Mouse (Mus musculus) cerebellum, adult 11-12 months (tissue): ENCODE results near the gene Pex11g.

Experiments used
- DNase-seq: peaks from one replicate; pipeline ENCODE4 v3.0.0; 2022

Gene Pex11g

DNA sequence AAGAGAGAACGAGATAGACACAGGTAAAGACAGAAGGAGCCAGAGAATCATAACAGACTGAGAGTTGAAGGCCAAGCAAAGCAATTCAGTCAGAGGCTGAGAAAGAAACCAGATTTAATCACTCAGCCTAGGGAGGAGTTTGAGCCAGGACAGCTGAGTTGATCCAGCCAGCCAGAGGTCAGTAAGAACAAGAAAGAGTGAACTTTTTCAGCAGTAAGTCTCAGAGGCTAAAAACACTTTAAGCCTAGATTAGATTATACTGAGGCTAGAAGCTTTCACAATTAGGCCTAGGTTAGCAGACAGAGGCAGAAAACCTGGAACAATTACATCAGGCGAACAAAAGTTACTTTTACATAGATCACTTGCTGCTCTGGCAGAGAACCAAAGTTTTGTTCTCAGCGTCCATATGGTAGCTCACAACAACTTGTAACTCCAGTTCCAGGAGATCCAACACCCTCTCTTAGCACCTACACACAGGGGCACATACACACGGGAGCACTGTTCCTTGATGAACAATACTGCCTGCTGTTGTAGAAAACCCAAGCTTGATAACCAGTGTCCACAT lies 12.8 kb upstream of the Pex11g start:
- DNase-seq: no peak

DNA sequence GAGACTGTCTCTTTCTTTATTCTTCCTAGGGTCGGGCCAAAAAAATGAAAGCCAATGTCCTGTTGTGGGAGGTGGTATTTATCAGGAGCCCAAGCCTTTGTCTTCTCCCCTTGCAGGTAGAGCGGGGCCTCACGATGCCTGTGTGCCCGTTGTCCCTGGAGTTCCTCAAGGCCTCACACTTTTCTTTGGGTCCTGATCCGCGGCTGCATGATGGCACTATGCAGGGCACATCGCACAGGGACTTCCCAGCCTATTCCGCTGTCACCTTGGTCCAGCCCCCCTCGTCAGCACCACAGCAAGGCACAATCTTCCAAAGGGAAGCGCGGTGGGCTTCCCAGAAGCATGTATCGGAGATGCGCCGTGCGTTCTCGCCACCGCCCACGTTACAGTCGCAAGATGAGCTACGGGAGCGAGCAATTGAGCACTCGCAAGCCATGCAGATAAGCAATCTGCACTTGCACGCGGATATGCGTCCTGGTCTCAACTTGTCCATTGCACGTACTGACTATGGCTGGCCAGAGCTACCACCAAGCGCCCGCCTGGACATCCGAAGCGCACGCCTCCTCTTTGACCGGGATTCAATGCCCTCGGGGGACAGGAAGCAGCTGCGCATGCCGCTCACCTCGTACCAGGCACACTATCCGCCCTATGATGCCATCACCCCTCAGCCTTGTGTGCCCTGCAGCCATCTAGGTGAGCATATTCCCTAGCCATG lies 8.4 kb upstream of the Pex11g start:
- DNase-seq: no peak

DNA sequence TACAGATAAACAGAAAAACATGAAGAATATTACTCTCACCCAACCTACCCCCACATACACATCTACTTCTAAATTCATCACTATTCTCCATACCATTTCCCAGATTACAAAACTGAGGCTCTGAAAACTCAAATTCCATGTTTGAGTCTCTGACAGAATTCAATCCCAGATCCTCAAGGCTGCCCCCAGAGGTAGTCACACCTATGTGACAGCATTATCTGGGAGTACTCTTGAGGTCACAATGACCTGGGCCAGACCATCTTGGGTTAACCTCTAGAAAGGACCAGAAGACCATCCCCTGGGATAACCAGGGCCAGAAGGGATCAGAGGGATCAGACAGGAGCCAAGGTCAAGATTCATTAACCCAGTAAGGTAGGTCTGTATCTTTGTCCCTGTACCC lies 3.1 kb upstream of the Pex11g start, which contains the start of gene Tex45:
Tex45 (plus strand) TSS at position 301 of the 400 bp plus-strand sequence.
- DNase-seq: no peak

DNA sequence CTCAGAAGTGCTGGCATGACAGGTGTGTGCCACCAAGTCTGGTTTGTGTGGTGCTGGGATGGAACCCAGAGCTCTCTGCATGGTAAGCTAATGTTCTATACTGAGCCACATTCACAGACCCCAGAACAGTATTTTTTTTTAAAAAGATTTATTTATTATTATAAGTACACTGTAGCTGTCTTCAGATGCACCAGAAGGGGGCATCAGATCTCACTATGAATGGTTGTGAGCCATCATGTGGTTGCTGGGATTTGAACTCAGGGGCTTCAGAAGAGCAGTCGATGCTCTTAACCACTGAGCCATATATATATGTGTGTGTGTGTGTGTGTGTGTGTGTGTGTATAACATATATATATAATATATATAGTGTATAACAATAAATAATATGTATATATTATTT lies 1.4 kb upstream of the Pex11g start:
- DNase-seq: no peak

DNA sequence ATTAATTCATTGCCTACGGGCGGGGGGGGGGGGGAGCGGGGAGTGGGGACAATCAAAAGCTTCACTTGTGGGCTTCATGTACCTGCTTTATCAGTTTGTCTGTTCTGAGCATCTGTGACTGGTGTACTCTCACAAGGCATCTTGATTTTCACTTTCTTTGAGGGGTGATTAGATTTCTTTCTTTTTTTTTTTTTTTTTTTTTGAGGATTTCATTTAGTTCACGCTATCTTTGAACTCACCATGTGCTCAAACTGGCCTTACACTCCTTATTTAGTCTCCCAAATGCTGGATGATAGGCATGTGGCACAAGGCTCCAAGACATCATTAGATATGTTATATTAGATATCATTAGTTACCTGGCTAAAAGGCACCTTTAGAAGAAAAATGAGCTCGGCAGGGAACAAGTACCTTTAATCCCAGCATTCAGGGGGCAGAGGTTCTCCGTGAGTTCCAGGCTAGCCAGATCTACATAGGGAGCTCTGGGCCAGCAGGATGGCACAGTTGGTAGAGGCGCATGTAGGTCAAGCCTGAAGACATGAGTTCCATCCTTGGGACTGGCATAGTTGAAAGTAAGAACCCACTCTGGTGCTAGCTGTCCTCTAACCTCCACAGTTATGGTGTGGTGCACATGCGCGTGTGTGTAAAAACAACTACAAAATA lies 536 bp upstream of the Pex11g start:
- DNase-seq: no peak

DNA sequence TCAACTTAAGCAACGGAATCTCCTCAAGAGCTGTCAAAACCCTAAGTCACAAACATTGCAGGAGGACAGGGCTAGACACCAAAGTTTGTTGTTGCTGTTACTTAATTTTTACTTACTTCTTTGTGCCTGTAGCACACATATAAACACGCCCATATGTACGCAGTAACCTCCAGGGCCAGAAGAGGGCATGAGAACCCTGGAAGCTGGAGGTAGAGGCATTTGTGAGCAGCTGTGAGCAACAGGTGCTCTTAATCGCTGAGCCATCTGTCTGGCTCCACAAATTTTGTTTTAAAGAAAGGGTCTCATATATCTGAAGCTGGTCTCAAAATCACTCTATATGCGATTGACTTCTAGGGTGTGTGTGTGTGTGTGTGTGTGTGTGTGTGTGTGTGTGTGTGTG lies 3.2 kb downstream of the Pex11g start:
- no peak for DNase-seq

DNA sequence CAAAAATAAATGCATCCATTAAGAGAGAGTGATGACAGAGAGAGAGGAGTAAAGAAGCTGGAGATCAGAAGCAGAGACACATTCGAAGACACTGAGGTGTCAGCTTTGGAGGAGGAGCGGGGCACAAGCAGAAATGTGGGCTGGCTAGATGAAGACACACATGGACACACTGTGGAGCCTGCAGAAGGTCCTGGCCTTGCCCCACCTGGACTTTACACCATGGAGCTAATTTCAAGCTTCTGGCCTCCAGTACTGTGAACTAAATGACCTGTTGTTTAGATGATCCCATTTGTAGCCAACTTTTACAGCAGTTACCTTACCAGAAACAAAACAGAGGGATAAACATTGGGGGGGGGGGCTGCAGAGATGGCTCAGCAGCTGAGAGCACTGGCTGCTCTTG lies 4.2 kb downstream of the Pex11g start:
- no peak for DNase-seq

DNA sequence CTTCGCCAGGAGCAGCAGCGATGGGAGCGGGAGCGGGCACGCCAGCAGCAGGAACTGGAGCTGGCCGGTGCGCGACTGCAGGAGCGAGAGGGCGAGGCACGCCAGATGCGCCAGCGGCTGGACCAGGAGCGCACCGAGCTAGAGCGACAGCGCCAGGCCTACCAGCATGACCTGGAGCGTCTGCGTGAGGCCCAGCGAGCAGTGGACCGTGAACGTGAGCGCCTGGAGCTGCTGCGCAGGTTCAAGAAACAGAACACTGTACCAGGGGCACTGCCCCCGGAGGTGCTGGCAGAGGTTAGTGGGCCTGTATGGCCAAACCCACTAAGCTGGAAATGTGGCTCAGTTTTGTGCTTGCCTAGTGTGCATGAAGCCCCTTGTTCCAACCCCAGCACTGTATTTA lies 15.5 kb downstream of the Pex11g start:
- DNase-seq: no peak

DNA sequence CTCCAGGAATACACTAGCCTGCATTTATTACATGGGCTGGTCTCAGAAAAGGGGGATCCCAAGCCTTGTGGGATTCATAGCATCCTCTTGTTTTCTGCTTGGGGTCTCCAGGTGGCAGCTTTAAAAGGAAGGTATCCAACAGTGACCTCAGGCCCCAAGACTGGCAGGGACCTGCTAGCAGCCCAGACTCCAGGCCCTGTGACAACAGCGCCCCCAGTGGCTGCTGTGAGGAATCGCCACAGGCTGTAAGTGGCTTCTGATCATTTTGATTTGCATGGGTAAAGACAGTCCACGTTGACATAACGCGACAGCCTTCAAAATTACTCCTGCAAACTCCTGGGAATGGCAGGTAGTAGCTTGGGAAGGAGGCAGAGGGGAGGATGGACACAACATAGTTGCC lies 16.8 kb downstream of the Pex11g start:
- DNase-seq: peak; percentile 43

DNA sequence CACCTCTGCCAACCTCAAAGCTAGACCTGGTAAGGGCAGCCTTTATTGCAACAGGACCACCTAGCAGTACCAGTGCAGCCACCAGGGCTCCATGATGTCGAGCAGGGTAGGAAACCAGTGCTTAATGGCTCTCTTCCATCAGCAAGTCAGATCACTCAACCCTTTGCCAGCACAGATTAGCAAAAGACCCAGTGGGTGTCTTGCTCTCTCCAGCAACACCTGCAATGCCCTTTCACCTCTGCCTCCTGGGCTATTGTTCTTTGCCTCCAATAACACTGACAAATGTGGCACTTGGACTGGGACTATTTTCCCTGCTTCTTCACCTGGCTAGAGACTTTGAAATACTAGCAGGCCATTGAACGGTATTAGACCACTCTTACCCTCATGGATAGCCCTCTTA lies 18.3 kb downstream of the Pex11g start:
- DNase-seq: no peak

DNA sequence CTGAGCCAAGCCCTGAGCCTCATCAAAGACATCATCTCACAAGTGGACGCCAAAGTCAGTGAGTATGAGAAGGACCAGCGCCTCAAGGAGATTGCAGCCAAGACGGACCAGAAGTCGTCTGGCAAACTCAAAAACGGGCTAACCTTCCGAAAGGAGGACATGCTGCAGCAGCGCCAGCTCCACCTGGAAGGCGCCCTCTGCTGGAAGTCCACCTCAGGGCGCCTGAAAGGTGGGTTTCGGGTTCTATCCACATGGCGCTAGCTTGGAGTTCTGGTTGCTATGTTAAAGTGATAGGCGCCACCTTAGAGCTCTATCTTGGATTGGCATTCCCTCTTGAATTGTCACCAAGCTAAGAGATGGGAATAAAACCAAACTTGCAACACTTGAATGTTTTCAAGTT lies 28.0 kb downstream of the Pex11g start:
- no peak for DNase-seq

DNA sequence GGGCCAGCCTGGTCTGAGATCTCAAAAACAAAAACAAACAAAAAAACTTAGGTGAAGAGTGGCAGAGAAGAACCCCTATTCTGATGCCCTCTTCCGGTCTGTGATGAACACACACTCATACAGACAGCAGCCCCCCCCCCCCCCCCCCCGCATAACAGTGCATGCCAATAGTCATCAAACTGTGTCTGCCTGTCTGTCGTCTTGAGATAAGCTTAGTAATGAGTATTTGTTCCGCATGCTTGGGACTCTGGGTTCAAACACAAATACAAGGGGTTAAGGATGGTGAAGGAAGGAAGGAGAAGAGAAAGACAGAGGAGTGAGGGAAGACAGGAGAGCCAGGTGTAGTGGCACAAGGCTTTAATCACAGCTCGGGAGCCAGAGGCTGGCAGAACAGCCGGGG lies 31.0 kb downstream of the Pex11g start:
- no peak for DNase-seq

DNA sequence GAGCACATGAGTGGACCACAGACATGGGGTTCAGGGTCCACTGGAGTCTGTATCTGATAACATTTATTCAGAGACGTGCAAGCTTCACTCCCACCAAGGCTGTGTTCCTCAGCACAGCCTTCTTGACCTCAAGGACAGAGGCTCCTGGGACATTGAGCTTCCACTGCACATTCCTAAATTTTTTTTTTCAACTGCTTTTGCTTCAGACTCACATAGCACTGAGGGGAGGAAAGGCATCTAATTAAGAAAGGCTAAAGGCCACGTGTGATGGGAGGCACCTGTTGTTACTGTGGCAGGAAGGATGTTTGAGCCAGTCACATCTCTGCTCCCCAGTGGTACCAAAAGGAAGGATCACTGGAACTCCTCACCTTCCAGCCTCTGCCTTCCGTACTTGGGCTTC lies 36.4 kb downstream of the Pex11g start:
- DNase-seq: no peak

DNA sequence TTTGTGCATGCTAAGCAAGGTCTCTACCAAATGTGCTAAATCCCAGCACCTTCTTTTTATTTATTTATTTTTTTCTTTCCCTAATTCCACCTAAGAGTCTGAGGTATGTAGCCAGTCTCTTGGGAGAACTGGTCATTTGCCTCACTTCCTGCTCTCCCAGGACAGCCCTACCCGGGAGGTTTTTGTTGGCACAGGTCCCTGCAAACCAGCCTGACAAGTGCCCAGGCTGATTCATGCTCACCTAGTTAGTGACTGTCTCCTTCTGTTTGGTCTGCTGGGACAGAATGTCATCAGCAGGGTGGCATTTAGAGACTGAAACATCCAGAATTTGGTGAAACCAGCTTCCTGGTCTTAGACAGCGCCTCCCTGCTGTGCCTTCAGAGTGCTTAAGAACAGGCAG lies 37.5 kb downstream of the Pex11g start:
- peak; percentile 76 for DNase-seq

DNA sequence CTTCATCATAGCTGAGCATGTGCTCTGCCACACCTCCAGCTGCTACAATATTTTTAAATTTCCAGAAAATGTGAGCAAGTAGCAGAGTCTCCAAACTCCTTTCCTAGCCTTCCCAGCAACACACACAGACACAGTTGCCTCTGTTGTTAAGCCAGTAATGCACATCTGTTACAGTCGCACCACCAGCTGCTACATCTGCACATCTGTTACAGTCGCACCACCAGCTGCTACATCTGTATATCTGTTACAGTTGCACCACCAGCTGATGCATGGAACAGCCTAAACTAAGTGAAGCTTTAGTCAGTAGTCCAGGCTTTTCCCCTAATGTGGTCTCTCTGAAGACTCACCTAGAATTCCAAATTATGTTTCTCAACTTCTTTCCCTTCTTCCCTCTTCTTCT lies 39.1 kb downstream of the Pex11g start:
- no peak for DNase-seq

DNA sequence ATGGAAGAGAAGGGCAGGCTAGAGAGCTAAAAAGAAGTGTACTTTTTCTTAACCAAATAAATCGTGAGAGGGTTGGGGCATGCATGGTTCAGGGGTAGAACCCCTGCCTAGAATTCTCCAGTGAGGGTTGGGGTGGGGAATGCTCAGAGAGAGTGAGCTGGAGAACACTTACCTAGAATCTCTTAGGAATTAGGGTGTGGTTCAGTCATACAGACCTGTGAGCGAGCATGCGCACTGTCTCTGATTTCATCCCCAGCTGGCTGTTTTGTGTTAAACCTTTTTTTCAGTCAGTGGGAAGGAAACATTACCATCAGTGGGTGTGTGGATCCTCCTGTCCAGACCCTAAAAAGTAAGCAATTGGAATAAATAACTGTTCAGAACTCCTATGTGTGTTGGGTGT lies 41.3 kb downstream of the Pex11g start:
- DNase-seq: no peak

DNA sequence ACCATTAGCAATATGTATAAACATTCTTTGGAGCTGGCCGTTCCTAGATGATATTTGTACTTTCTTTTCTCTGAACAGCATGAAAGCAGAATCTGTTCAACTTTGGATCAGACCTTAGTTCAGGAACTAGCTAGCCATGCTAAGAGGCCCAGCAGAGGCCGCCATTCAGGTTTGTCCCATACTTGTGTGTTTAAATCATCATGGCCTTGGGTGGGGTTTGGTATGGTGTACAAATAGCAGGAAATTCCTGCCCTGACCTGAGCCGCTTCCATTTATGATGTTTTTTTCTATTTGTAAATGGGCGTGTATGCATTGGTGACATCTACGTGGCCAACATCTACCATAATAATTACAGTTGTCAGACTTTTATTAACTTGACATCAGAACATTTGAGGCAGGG lies 42.3 kb downstream of the Pex11g start:
- no peak for DNase-seq

DNA sequence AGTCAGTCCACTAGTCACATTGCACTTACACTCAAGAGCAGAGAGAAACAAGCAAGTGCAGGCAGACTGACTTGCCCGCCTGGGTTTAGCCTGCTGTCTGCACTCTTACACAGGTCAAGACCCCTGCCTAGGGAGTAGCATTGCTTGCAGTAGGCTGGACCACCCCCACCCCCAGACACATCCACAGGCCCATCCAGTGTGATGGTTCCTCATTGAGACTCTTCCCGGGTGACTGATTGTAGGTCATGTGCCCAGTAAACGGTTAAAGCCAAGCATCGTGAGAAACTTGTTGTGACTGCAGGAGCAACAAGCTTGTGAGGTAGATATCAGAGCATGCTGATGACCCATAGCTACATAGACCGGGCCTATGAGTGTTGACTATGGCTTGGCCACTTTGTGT lies 46.0 kb downstream of the Pex11g start:
- no peak for DNase-seq

DNA sequence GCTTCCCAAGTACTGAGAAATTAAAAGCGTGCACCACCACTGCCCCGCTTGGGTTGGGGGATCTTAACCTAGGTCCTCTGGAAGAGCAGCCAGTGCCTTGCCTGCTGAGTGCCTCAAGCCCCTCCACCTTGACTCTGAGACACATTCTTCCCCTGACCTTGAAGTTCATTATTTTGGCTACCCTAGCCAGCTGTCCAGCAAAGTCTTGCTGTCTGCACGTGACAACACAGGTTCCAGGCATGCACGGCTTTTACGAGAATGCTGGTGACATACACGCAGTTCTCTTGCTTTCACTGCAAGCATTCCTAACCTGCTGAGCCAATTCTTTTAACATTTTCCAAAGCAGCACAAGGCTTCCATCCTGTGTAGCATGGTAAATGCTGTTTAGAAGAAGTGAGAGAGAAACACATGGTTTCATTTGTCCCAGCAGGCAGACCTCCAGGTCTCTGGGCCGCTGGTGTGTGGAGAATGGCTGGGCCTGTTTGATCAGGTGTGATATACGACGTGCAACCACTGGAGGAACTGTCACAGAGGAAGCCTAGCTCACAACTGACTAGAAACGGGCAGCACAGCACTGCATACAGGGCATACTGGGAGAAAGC lies 47.3 kb downstream of the Pex11g start:
- no peak for DNase-seq

DNA sequence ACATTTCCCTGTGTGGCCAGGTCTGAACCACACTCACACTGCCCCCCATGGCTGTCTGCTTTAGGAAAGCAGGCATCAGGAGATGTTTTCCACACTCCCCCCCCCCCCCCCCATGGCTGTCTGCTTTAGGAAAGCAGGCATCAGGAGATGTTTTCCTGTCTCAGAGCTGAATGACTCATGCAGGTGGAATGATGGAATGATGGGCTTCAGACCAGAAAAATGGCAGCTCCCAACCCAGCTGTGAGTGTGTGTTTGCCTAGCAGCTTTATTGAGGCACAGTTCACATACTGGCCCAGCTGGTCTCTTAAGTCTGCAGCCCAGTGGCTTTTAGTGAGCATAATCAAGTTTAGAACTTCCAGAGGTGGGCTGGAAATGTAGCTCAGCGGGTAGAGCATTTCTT lies 49.4 kb downstream of the Pex11g start:
- DNase-seq: no peak

DNA sequence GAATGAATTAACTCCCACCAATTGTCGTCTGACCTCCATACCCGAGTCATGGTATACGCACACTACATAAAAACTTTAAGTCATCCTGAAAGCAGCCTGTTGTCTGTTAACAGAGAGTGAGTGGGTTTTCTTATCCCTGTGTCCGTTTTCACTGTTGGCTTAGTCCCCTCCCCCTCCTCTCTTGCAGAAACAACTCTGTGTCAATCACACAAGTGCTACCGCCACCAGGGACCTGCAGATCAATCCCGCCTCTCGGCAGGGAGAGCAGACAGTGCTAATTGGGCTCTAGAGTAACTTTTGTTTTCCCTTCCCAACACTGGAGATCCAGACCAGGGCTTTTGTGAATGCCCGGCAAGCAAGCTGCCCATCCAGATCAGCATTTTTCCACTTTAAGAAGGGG lies 50.0 kb downstream of the Pex11g start:
- DNase-seq: no peak

DNA sequence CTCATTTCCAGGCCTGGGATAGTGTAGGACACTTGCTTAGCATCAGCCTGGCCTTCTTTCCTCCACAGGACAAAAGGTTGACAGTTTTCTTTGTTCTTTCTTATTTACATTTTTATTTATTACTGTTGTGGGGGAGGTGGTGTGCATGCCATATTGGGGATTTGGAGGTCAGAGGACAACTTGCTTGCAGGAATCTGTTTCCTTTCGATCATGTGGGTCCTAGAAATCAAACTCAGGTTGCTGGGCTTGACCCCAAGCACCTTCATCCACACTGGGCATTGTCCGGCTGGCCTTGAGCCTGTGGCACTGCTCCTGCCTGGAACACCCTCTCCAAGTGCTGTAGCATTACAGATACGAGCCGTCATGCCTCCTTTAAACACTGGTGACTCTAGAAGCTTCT lies 50.6 kb downstream of the Pex11g start:
- no peak for DNase-seq

DNA sequence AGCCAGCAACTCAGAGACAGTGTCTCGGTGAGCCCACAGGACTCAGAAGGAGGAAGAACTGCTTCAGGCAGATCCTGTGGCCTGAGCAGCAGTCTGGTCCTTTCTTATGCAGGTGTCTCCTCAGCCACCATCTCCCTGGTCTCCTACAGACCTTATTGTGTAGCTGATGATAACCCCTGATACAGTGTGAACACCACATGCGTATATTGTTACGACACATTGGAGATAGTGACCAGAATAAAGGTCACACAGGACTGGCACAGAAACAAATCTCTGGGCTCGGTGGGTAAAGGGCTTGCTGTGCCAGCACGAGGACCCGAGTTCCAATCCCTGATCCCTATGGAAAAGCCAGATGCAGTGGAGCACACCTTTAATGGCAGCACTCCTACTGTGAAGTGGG lies 51.8 kb downstream of the Pex11g start:
- no peak for DNase-seq

DNA sequence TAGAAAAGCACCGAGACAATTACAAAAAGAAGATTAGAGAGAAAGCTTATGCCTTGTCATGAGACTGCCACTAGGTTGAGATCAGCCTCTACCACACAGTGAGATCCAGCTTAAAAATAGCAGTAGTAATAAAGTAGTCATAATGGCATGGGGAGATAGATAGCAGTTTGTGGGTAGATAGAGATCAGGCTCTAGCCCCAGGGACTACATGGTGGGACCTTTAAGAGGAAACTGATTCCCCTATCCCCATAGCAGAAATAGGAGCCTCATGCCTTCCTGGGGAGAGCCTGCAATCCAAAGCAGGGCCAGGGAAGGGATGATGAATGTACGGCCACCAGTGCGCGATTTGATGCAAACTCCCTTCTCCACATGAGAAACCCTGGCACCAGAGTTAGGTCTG lies 52.2 kb downstream of the Pex11g start:
- DNase-seq: no peak
